In the genomic region with DNA sequence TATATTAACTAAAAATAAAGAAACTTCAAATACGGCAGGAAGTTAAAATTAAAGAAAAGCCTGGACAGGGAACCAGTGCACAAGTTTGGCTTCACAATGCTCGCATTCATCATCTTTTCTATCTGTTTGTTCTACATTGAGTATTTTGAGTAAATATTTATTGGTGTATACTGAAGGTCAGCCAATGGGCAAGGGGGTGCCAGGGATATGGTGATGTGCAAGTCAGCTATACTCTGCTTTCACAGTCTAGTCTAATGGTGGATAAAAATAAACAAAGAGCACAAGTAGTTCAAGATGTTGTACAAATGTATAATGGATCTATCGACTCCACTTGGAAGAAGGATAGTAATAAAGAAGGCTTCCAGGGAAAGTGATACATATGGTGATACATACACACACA, we compare ENCODE assay signal across 28 mouse cellular contexts. TPM values are rescaled to one million over a fixed set of nuclear protein-coding genes. Genes with fewer than 3 reads are reported as not detected.
DNase-seq lines count a peak whose midpoint lies in the region; ATAC-seq and TF ChIP-seq lines count a peak whose summit lies in the region.
"Had no signal": no experiment of that assay in that cellular context is flagged by ENCODE, and none has a peak within 500 bp of the region (broad histone marks: within the 10 kb centered on the region; RNA-seq: fewer than 3 reads in every experiment).

No protein-coding gene starts in this region.

- peaks cover 6% of the 10 kb centered on the region; the same call in 1 of the 2 replicates for H3K36me3 ChIP-seq in liver, adult 2 months (ENCODE audit: control insufficient read depth, insufficient read depth, low read length)
- no peaks in the 10 kb centered on the region for H3K36me3 ChIP-seq in liver, embryonic 11.5 days (ENCODE audit: control insufficient read depth, insufficient read depth, low read length)
- no peaks in the 10 kb centered on the region; the same call in 1 of the 2 replicates for H3K36me3 ChIP-seq in lung, embryonic 14.5 days (ENCODE audit: insufficient read depth)
- H3K36me3 ChIP-seq in lung, embryonic 16.5 days (ENCODE audit: control insufficient read depth, insufficient read depth, low read length), result 0 out of 2 replicates have a peak, but pooled peaks cover 2% of the 10 kb centered on the region

- H3K27me3 ChIP-seq in liver, adult 2 months (ENCODE audit: control insufficient read depth, insufficient read depth, low read length), result no peaks in the 10 kb centered on the region
- H3K27me3 ChIP-seq in liver, embryonic 11.5 days (replicated peaks; ENCODE audit: control insufficient read depth, insufficient read depth, low read length), result no peaks in the 10 kb centered on the region
- H3K27me3 ChIP-seq in lung, embryonic 14.5 days (ENCODE audit: insufficient read depth, low read length), result no peaks in the 10 kb centered on the region
- no peaks in the 10 kb centered on the region for H3K27me3 ChIP-seq in lung, embryonic 16.5 days (ENCODE audit: control insufficient read depth, insufficient read depth, low read depth, low read length)
- H3K27me3 ChIP-seq: CH12.LX; embryonic facial prominence, embryonic 12.5 days; forebrain, embryonic 13.5 days; Patski had no signal

- TF ChIP-seq CTCF in liver, adult 2 months (IDR thresholded peaks at IDR 0.05; ENCODE audit: low read depth, low read length), result no peak
- no peak for TF ChIP-seq CTCF in lung, embryonic 14.5 days (IDR thresholded peaks at IDR 0.05; ENCODE audit: low read depth)

- H3K9me3 ChIP-seq in liver, embryonic 11.5 days (ENCODE audit: control insufficient read depth, low read length), result no peaks in the 10 kb centered on the region
- no peaks in the 10 kb centered on the region for H3K9me3 ChIP-seq in lung, embryonic 14.5 days (ENCODE audit: low read depth, low read length)
- H3K9me3 ChIP-seq in lung, embryonic 16.5 days (ENCODE audit: control insufficient read depth, low read length), result no peaks in the 10 kb centered on the region
- H3K9me3 ChIP-seq: embryonic facial prominence, embryonic 10.5 days; embryonic facial prominence, embryonic 12.5 days; forebrain, embryonic 13.5 days; G1E had no signal

- no peak for TF ChIP-seq POLR2A in liver, adult 2 months (IDR thresholded peaks at IDR 0.05; ENCODE audit: extremely low read depth, insufficient read depth, low read length)

- H3K27ac ChIP-seq in liver, adult 2 months (replicated peaks; ENCODE audit: insufficient read depth, low read depth, low read length), result peak overlapping the region; percentile 99
- no peak overlapping the region for H3K27ac ChIP-seq in liver, embryonic 11.5 days (ENCODE audit: low read depth, low read length)
- no peak overlapping the region for H3K27ac ChIP-seq in lung, embryonic 14.5 days (ENCODE audit: low read depth)
- no peak overlapping the region for H3K27ac ChIP-seq in lung, embryonic 16.5 days (ENCODE audit: low read length)
- H3K27ac ChIP-seq: embryonic facial prominence, embryonic 10.5 days; embryonic facial prominence, embryonic 12.5 days; forebrain, embryonic 13.5 days had no signal

- H3K9ac ChIP-seq in liver, adult 2 months (ENCODE audit: low read depth, low read length), result no peak overlapping the region
- H3K9ac ChIP-seq in liver, embryonic 11.5 days (ENCODE audit: low read depth, low read length), result no peak overlapping the region
- no peak overlapping the region for H3K9ac ChIP-seq in lung, embryonic 14.5 days
- no peak overlapping the region for H3K9ac ChIP-seq in lung, embryonic 16.5 days (ENCODE audit: low read length)
- H3K9ac ChIP-seq: embryonic facial prominence, embryonic 12.5 days; forebrain, embryonic 13.5 days had no signal

- 36% methylated on average over 3 of the region's 3 CpGs for WGBS in liver, adult 2 months
- WGBS in liver, embryonic 11.5 days, result 94% methylated on average over 3 of the region's 3 CpGs
- 41% methylated on average over 3 of the region's 3 CpGs for WGBS in lung, embryonic 14.5 days
- WGBS in lung, embryonic 16.5 days, result 51% methylated on average over 3 of the region's 3 CpGs

- intact Hi-C loops in heart, postnatal 36 days (cut with DNase I), result no loop called here

- peaks cover 41% of the 10 kb centered on the region for H3K4me1 ChIP-seq in liver, adult 2 months (ENCODE audit: control insufficient read depth, insufficient read depth, low read length)
- no peaks in the 10 kb centered on the region for H3K4me1 ChIP-seq in liver, embryonic 11.5 days (replicated peaks; ENCODE audit: control insufficient read depth, insufficient read depth, low read length)
- peaks cover 4% of the 10 kb centered on the region; the same call in 1 of the 2 replicates for H3K4me1 ChIP-seq in lung, embryonic 14.5 days (ENCODE audit: insufficient read depth)
- peaks cover 6% of the 10 kb centered on the region for H3K4me1 ChIP-seq in lung, embryonic 16.5 days (replicated peaks; ENCODE audit: control insufficient read depth, insufficient read depth, low read length)

- H3K4me3 ChIP-seq in liver, adult 2 months (ENCODE audit: insufficient read depth, low read depth, low read length), result no peak overlapping the region
- H3K4me3 ChIP-seq in liver, embryonic 11.5 days (ENCODE audit: low read depth, low read length), result no peak overlapping the region
- H3K4me3 ChIP-seq in lung, embryonic 14.5 days (ENCODE audit: low read depth, low read length), result no peak overlapping the region
- H3K4me3 ChIP-seq in lung, embryonic 16.5 days (ENCODE audit: low read length), result no peak overlapping the region
- H3K4me3 ChIP-seq: embryonic facial prominence, embryonic 10.5 days; embryonic facial prominence, embryonic 12.5 days; forebrain, embryonic 13.5 days had no signal

- no peak overlapping the region for H3K4me2 ChIP-seq in liver, embryonic 11.5 days
- no peak overlapping the region for H3K4me2 ChIP-seq in lung, embryonic 14.5 days
- no peak overlapping the region for H3K4me2 ChIP-seq in lung, embryonic 16.5 days (ENCODE audit: low read depth, low read length)
- H3K4me2 ChIP-seq: embryonic facial prominence, embryonic 12.5 days; forebrain, embryonic 13.5 days had no signal

- ATAC-seq in liver, embryonic 11.5 days (replicated peaks; ENCODE audit: low FRiP score), result no peak
- peak; percentile 83 for ATAC-seq in lung, embryonic 14.5 days (ENCODE audit: insufficient read depth)
- peak; percentile 73 for ATAC-seq in lung, embryonic 16.5 days (ENCODE audit: low read depth)
- ATAC-seq: activated CD4-positive, CD25-positive, alpha-beta regulatory T cell, adult 4 months; CD4-positive, CD25-positive, alpha-beta regulatory T cell, adult 4 months; forebrain, embryonic 13.5 days; Patski had no signal

- H3K79me2 ChIP-seq in liver, adult 2 months (ENCODE audit: control insufficient read depth, insufficient read depth, low read length), result peaks cover 30% of the 10 kb centered on the region

- DNase-seq in heart, adult 11 months, result peak; percentile 18
- no peak for DNase-seq in heart, postnatal 36 days
- DNase-seq in liver, adult 2 months (ENCODE audit: extremely low read depth, low read depth, low spot score), result peak; percentile 82
- DNase-seq in liver, embryonic 11.5 days (ENCODE audit: low spot score), result no peak
- DNase-seq in lung, embryonic 14.5 days, result peak; percentile 56
- DNase-seq in lung, postnatal 36 days, result no peak
- DNase-seq in lung, adult 18-20 months, result no peak
- DNase-seq: adrenal gland, adult 8-10 months; adrenal gland, postnatal 14 days; adrenal gland, postnatal 36 days; B cell, adult 2 months; cerebellum, adult 11-12 months; cerebellum, adult 2 months; cerebellum, adult 9-10 months; cerebellum, postnatal 10 days; cerebellum, postnatal 25 days had no signal

RNA-seq across cellular contexts. Expression of a gene that starts 55.5 kb away (rescaled TPM):
- not detected for total RNA-seq in heart, postnatal 36 days (2021)
- total RNA-seq in liver, adult 2 months (2014; rRNA removed), result not detected in 2 replicates
- polyA plus RNA-seq in liver, adult 2 months (2012; rRNA removed), result not detected in 2 replicates
- polyA plus RNA-seq in liver, embryonic 11.5 days (2014; fragmentation: Nextera tagmentation; extraction: Ambion mirVana), result not detected in 2 replicates
- polyA plus RNA-seq in lung, embryonic 14.5 days (2014; fragmentation: Nextera tagmentation; extraction: Ambion mirVana), result not detected in 2 replicates
- 0.13 TPM in 1 of 2 replicates, not detected in the other for polyA plus RNA-seq in lung, embryonic 16.5 days (2015; fragmentation: Nextera tagmentation; extraction: Ambion mirVana)
- total RNA-seq: adrenal gland, adult 18-20 months; adrenal gland, adult 8-10 months; adrenal gland, postnatal 14 days; adrenal gland, postnatal 36 days; CH12.LX; G1E had no signal
- polyA plus RNA-seq: activated CD4-positive, CD25-positive, alpha-beta regulatory T cell, adult 4 months; cerebellum, adult 2 months; cortical plate, adult 2 months; embryonic facial prominence, embryonic 10.5 days; forebrain, embryonic 11.5 days; forebrain, embryonic 13.5 days; G1E; Patski had no signal

Comparison
In these comparisons a context has a peak if more than half of its experiments do, and no peak if none do; other contexts are left out.
1. DNase-seq: peak in heart, adult 11 months (single experiment), liver, adult 2 months (single experiment) and lung, embryonic 14.5 days (single experiment); none in heart, postnatal 36 days (0 of 2), liver, embryonic 11.5 days (single experiment), lung, postnatal 36 days (single experiment) and lung, adult 18-20 months (0 of 2).